Mouse (Mus musculus) brain, embryonic 14.5 days (tissue): ENCODE data around the gene BC029722.

ENCODE experiments used
- CTCF ChIP-seq: fragments of 200-500 bp; IDR thresholded peaks from 2 replicates; pipeline ENCODE4 v1.5.1; 2012; ENCODE audit warnings: inconsistent platforms, mild to moderate bottlenecking, moderate library complexity, borderline replicate concordance; ENCODE audit not compliant: insufficient read depth, insufficient read length; ENCODE audit errors: extremely low read depth
- POLR2A ChIP-seq: fragments of 200-500 bp; IDR thresholded peaks from 2 replicates; pipeline ENCODE4 v1.6.1; 2012; ENCODE audit warnings: mild to moderate bottlenecking, inconsistent platforms, borderline replicate concordance; ENCODE audit not compliant: poor library complexity, insufficient read depth, insufficient read length, severe bottlenecking; ENCODE audit errors: extremely low read depth

GRCm38 (mm10) chr2:155860102-155860501, 40.9 kb upstream of the BC029722 start:
- TF ChIP-seq CTCF (no peak), POLR2A (no peak)
